Mouse (Mus musculus) intestine, embryonic 14.5 days (tissue): ENCODE data around the gene Dpf3. TPM values are rescaled to one million over a fixed set of nuclear protein-coding genes. Genes with fewer than 3 reads are reported as not detected.

ENCODE experiments used
- ATAC-seq: fragments of 200-750 bp; cut with Nextera tagmentation; replicated peaks from 2 replicates; pipeline ENCODE4 v1.8.0; 2017; ENCODE audit warnings: low read depth, moderate number of reproducible peaks, moderate TSS enrichment, moderate library complexity; ENCODE audit not compliant: low FRiP score, low TSS enrichment
- DNase-seq: peaks from one replicate; pipeline ENCODE4 v3.0.0-alpha.2; 2018; ENCODE audit warnings: low spot score
- H3K27ac ChIP-seq: fragments of 300-500 bp; sonication (generic); 2 replicates; pipeline ENCODE4 v1.5.1; 2014; ENCODE audit warnings: low read depth, mild to moderate bottlenecking, control low read depth
- H3K27me3 ChIP-seq: fragments of 300-500 bp; sonication (generic); replicated peaks from 2 replicates; pipeline ENCODE4 v1.6.1; 2014; ENCODE audit warnings: low read length, control low read depth; ENCODE audit not compliant: control insufficient read depth, insufficient read depth
- H3K36me3 ChIP-seq: fragments of 300-500 bp; sonication (generic); 2 replicates; pipeline ENCODE4 v1.6.1; 2014; ENCODE audit warnings: low read length, control low read depth; ENCODE audit not compliant: control insufficient read depth, insufficient read depth
- H3K4me1 ChIP-seq: fragments of 300-500 bp; sonication (generic); replicated peaks from 2 replicates; pipeline ENCODE4 v1.6.1; 2014; ENCODE audit warnings: low read length, control low read depth, mixed read lengths; ENCODE audit not compliant: control insufficient read depth, insufficient read depth
- H3K4me2 ChIP-seq: fragments of 300-500 bp; sonication (generic); 2 replicates; pipeline ENCODE4 v1.6.1; 2014; ENCODE audit warnings: low read length
- H3K4me3 ChIP-seq: fragments of 300-500 bp; sonication (generic); 2 replicates; pipeline ENCODE4 v1.5.1; 2014; ENCODE audit warnings: low read depth, low read length, control low read depth, mixed read lengths
- H3K9ac ChIP-seq: fragments of 300-500 bp; sonication (generic); 2 replicates; pipeline ENCODE4 v1.6.1; 2014; ENCODE audit warnings: mild to moderate bottlenecking, low read length
- H3K9me3 ChIP-seq: fragments of 300-500 bp; sonication (generic); 2 replicates; pipeline ENCODE4 v1.6.1; 2016; ENCODE audit warnings: low read length, control low read depth; ENCODE audit not compliant: control insufficient read depth
- WGBS: fragments of 180-500 bp; shearing (Covaris S2); extraction: QIAGEN DNeasy Blood & Tissue Kit; methylation state at CpG from one replicate; pipeline ENCODE4 v1.1.7; 2014; 5-methylcytosine and 5-hydroxymethylcytosine counted together
- polyA plus RNA-seq: library from polyadenylated mRNA; unstranded; fragments of >200 nt; fragmentation: Nextera tagmentation; extraction: Ambion mirVana; gene quantifications from 2 replicates; pipeline ENCODE4 v1.2.1, GENCODE M21; 2014

The Dpf3 gene
- polyA plus RNA-seq, 1 experiment from 2014 or later = 8.7 TPM

DNA sequence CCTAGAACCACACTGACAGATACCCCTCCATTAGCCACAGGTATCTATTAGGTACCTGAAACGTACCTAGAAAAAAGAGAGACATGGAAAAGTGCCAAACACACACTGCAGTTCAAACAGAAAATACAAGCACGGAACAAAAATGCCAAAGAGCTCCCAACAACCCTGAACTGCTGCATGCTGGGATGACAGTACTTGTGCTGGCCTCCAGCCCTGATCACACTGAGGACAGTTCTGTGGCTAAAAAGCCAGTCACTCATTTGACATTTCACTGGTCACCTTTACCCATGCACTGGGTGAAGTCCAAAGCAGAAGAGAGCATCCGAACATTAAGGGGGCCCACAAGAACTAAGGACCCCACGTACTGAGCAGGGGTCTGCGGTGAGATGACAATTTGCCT, 137.8 kb downstream of the Dpf3 start:
- Histone ChIP-seq H3K27me3 (no peaks in the 10 kb centered on the region), H3K4me2 (no peak overlapping the region), H3K36me3 (no peaks in the 10 kb centered on the region), H3K4me3 (no peak overlapping the region), H3K9ac (no peak overlapping the region), H3K27ac (no peak overlapping the region), H3K9me3 (no peaks in the 10 kb centered on the region), H3K4me1 (no peaks in the 10 kb centered on the region; the same call in 1 of the 2 replicates)
- WGBS = 87% methylated on average over 5 of the region's 5 CpGs
- ATAC-seq = no peak
- no peak for DNase-seq

DNA sequence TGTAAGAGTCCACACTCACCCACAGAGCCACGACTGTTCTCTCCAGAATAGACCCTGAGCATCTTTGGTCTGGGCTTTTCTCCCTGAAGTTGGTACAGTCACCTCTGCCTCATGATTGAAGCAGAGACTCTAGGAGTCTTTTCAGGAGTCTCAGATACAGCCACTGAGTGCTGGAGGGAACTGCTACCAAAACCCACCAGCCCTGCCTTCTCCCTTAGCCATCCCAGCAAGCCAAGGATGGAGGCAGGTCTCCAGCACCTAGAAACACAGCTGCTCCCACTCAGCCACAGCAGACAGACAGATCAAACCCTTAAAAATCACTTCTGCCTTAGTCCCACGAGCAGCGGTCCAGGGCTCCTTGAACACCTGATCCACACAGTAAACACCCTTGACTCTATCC, 139.3 kb downstream of the Dpf3 start:
- Histone ChIP-seq H3K4me2 (no peak overlapping the region), H3K27ac (no peak overlapping the region), H3K9ac (no peak overlapping the region), H3K27me3 (no peaks in the 10 kb centered on the region), H3K4me1 (no peaks in the 10 kb centered on the region), H3K9me3 (no peaks in the 10 kb centered on the region), H3K4me3 (no peak overlapping the region), H3K36me3 (no peaks in the 10 kb centered on the region)
- no peak for DNase-seq
- 63% methylated on average over 3 of the region's 3 CpGs for WGBS
- ATAC-seq = no peak

DNA sequence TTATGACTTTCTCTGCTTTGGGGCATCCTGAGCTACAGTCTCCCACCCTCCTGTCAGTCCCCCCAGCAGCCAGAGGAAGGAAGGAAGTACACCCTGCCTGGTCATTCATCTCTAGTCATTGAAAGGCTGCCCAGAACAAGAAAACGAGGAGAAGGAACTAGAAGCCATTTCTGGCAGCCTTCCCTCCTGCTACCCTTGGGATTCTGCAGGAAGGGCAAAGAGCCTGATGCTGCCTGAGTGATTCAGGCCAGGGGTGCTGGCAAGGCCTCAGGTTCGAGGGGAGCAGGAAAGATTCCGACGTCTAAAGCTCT, 144.7 kb downstream of the Dpf3 start:
- no peaks in the 10 kb centered on the region; the same call in 1 of the 2 replicates for H3K4me1 ChIP-seq
- H3K27me3 ChIP-seq = no peaks in the 10 kb centered on the region
- no peak overlapping the region for H3K9ac ChIP-seq
- ATAC-seq = no peak
- H3K9me3 ChIP-seq = no peaks in the 10 kb centered on the region
- H3K4me2 ChIP-seq = no peak overlapping the region
- WGBS = 53% methylated on average over 4 of the region's 4 CpGs
- H3K4me3 ChIP-seq = no peak overlapping the region
- DNase-seq = no peak
- H3K36me3 ChIP-seq = no peaks in the 10 kb centered on the region
- no peak overlapping the region for H3K27ac ChIP-seq

DNA sequence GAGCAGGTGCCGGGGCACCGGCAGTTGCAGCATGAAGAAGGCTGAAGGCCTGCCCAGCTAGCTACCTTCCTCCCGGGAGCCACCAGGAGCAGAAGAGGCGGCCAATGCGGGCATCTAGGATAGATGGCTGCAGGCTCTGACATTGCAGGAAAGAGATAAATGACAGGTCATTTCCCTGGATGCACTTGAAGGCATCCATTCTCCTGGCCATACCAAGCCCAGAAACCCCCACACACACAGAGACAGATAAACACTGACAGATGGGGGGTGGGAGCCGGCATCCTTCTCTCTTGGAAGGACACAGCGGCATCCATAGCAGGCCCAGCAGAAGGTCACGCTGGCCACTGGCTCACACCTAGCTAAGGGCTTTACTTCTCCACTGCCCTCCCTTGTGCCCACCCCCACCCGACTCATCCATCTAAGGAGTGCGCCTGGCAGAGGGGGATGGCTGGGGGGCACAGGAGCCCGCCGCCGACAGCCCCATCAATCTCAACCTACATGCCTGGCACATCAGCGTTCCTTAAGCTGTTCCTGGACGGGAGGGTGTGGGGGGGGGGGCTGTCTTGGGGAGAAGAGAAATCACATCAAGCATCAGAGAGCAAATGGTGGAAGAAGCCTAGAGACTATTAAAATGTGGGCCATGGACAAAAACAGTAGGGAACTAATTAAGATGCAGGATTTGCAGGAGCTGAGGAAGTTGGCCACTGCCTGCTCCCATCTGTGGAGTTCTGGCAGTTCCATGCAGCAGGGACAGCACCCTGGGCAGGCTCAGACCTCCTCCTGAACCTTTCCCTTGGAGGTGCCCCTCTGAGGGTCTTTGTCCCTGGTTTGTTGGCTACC, 145.3 kb downstream of the Dpf3 start:
- no peaks in the 10 kb centered on the region for H3K27me3 ChIP-seq
- WGBS = 51% methylated on average over 15 of the region's 15 CpGs

DNA sequence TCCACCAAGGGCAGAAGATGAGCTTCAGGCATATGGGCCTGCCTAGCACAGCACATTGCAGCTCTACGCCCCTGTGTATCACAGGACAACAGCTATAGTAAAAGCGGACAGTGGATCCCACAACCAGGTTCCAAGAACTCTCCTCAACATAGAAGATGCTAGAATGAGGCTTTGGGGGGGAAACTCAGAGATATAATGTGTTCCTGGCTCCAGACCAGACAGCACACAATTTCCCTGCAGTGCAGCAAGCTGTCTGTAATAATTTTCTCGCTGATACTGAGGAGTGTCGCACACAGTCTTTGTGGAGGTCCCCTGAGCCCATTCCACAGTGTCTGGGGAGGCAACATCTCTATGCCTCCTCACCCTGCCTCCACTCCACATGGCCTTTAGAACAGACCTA, 146.6 kb downstream of the Dpf3 start:
- H3K4me3 ChIP-seq = no peak overlapping the region
- no peak for ATAC-seq
- 95% methylated on average over 4 of the region's 4 CpGs for WGBS

More for the DNA sequence above, 145.3 kb downstream of the Dpf3 start:
- H3K9me3 ChIP-seq = no peaks in the 10 kb centered on the region
- H3K4me3 ChIP-seq = no peak overlapping the region
- H3K4me1 ChIP-seq = no peaks in the 10 kb centered on the region; the same call in 1 of the 2 replicates
- H3K4me2 ChIP-seq = no peak overlapping the region
- no peak overlapping the region for H3K9ac ChIP-seq
- no peak for DNase-seq
- no peak for ATAC-seq
- no peak overlapping the region for H3K27ac ChIP-seq
- no peaks in the 10 kb centered on the region for H3K36me3 ChIP-seq

DNA sequence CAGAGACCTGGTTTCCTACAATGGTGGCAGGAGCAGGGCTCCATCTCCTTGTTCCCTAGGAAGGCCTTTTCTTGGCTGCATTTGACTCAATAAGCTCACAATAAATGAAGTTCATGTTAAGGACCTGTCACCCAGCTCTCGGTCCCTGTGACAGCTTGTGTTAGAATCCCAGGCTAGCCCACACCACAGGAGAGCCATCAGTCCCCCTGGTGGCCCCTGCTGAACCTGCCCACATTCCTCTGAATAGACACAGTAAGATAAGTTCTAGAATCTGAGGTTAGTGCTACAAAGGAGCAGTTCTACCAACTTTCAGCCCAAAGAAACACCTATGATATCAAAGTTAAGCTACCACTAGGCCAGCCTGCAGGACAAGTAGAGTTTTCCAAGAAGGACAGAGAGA, 149.2 kb downstream of the Dpf3 start:
- H3K27ac ChIP-seq = no peak overlapping the region
- WGBS = 75% methylated on average over 1 of the region's 1 CpGs
- no peaks in the 10 kb centered on the region for H3K36me3 ChIP-seq
- H3K4me2 ChIP-seq = no peak overlapping the region
- ATAC-seq (no peak), DNase-seq (no peak)
- no peak overlapping the region for H3K4me3 ChIP-seq
- H3K9me3 ChIP-seq = no peaks in the 10 kb centered on the region
- no peaks in the 10 kb centered on the region; the same call in 1 of the 2 replicates for H3K4me1 ChIP-seq
- H3K9ac ChIP-seq = no peak overlapping the region
- H3K27me3 ChIP-seq = no peaks in the 10 kb centered on the region

More for the DNA sequence above, 146.6 kb downstream of the Dpf3 start:
- Histone ChIP-seq H3K27me3 (no peaks in the 10 kb centered on the region), H3K4me2 (no peak overlapping the region), H3K9ac (no peak overlapping the region), H3K36me3 (no peaks in the 10 kb centered on the region), H3K4me1 (no peaks in the 10 kb centered on the region; the same call in 1 of the 2 replicates), H3K27ac (no peak overlapping the region), H3K9me3 (no peaks in the 10 kb centered on the region)
- no peak for DNase-seq

DNA sequence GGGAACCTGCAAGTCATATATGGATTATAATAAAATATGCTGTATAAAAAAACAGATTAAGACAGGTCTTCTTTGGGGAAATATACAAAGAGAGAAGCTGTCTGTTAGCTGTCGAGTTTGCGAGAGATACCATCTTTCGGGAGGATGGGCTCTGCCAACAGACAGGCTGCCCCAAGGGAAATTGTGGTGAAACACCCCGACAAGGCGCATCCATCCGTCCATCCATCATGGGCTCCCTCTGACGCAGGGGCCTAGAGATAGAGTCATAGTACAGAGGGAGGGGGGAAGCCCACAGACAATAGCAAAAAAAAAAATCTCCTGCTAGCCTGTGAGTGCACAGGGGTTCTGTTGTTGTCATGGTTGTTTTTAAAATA, 149.8 kb downstream of the Dpf3 start:
- H3K4me1 ChIP-seq = no peaks in the 10 kb centered on the region; the same call in 1 of the 2 replicates
- H3K27ac ChIP-seq = no peak overlapping the region
- 42% methylated on average over 7 of the region's 7 CpGs for WGBS
- no peaks in the 10 kb centered on the region for H3K36me3 ChIP-seq
- H3K9ac ChIP-seq = no peak overlapping the region
- no peak for ATAC-seq
- no peaks in the 10 kb centered on the region for H3K9me3 ChIP-seq
- H3K4me2 ChIP-seq = no peak overlapping the region
- no peaks in the 10 kb centered on the region for H3K27me3 ChIP-seq
- DNase-seq = no peak
- H3K4me3 ChIP-seq = no peak overlapping the region

DNA sequence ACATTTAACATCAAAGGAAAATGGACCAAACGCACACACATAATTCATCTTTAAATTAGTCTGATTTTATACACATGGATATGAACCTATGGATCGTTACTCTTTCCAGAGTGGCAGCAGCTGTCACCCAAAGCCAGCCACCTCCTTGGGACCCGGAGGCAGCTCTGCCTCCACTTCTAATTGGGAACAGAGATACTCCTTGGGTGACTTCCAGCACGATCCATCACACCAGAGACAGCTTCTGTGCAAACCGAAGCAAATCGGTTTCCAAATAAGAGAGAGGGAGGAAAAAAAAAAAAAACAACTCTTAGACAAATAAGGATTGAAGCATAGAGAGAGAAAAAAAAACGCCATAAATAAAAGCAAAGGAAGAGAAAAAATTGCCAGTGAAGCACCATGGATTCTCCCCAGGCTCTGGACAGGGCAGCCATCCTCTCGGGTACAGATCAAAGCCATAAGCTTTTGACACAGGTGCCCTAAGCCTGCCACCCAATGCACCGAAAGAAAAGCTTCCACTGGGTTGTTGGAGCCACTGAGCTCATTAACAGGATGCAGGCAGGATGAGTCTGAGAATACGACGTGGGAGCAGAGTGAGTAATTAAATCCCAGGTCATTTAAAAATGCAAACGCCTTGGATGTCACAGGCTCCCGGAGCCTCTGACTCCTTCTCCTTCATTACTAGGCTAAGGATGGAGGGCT, 150.3 kb downstream of the Dpf3 start:
- 37% methylated on average over 13 of the region's 13 CpGs for WGBS
- ATAC-seq = no peak
- Histone ChIP-seq H3K4me3 (no peak overlapping the region), H3K4me1 (no peaks in the 10 kb centered on the region; the same call in 1 of the 2 replicates), H3K27ac (no peak overlapping the region), H3K27me3 (no peaks in the 10 kb centered on the region), H3K36me3 (no peaks in the 10 kb centered on the region), H3K4me2 (no peak overlapping the region), H3K9me3 (no peaks in the 10 kb centered on the region), H3K9ac (no peak overlapping the region)
- DNase-seq = no peak
